Mouse (Mus musculus): ENCODE measurements at regions not wholly inside any gene's neighbourhood (a gene's known extent, or its start where the extent isn't known, plus 50 kb on each side); places are given as distances from the start of the nearest gene placed in this dataset.
A peak's percentile ranks its signal among the peaks of the same experiment; 100 is the strongest.

GRCm38 (mm10) chrX:13344701-13345100, 63.9 kb downstream of the Ddx3x start:
- no peak for DNase-seq (ENCODE audit: low spot score in 2 of 2)

GRCm38 (mm10) chrX:13345126-13345525, 64.4 kb downstream of the Ddx3x start:
- DNase-seq (ENCODE audit: low spot score in 2 of 2): no peak

- DNase-seq (ENCODE audit: low spot score in 2 of 2): peak in 1 of 2 experiments; percentile 5
Observed at GRCm38 (mm10) chrX:13346011-13346631, 65.4 kb downstream of the Ddx3x start.

- DNase-seq (ENCODE audit: low spot score in 2 of 2): peak in 1 of 2 experiments; percentile 32
Observed at GRCm38 (mm10) chrX:13346696-13347026, 65.9 kb downstream of the Ddx3x start.

- DNase-seq (ENCODE audit: low spot score in 2 of 2): peak; percentile 45 to 68
Observed at GRCm38 (mm10) chrX:13347027-13347840, 66.5 kb downstream of the Ddx3x start.

- no peak for DNase-seq (ENCODE audit: low spot score in 2 of 2)
Observed at GRCm38 (mm10) chrX:13348415-13348814, 67.6 kb downstream of the Ddx3x start.

GRCm38 (mm10) chrX:13350461-13350860, 69.7 kb downstream of the Ddx3x start:
- no peak for DNase-seq (ENCODE audit: low spot score in 2 of 2)

GRCm38 (mm10) chrX:13357149-13357783, 76.5 kb downstream of the Ddx3x start:
- no peak for DNase-seq (ENCODE audit: low spot score in 2 of 2)

- DNase-seq (ENCODE audit: low spot score in 2 of 2): no peak
Observed at GRCm38 (mm10) chrX:13357973-13358372, 77.2 kb downstream of the Ddx3x start.

GRCm38 (mm10) chrX:13360436-13360835, 79.7 kb downstream of the Ddx3x start:
- no peak for DNase-seq (ENCODE audit: low spot score in 2 of 2)

GRCm38 (mm10) chrX:13370319-13370718, 89.5 kb downstream of the Ddx3x start:
- DNase-seq (ENCODE audit: low spot score in 2 of 2): no peak

GRCm38 (mm10) chrX:13372752-13373151, 92.0 kb downstream of the Ddx3x start:
- DNase-seq (ENCODE audit: low spot score in 2 of 2): no peak

- DNase-seq (ENCODE audit: low spot score in 2 of 2): no peak
Observed at GRCm38 (mm10) chrX:13386354-13386753, 79.6 kb upstream of the Nyx start.

GRCm38 (mm10) chrX:13398466-13398865, 67.4 kb upstream of the Nyx start:
- DNase-seq (ENCODE audit: low spot score in 2 of 2): no peak

- no peak for DNase-seq (ENCODE audit: low spot score in 2 of 2)
Observed at GRCm38 (mm10) chrX:13412726-13413125, 53.2 kb upstream of the Nyx start.

- no peak for DNase-seq (ENCODE audit: low spot score in 2 of 2)
Observed at GRCm38 (mm10) chrX:13413135-13413534, 52.8 kb upstream of the Nyx start.
